Mouse (Mus musculus) embryonic fibroblast, embryonic 13.5 days (primary cell): ENCODE results near the gene Sync. TPM values are rescaled to one million over a fixed set of nuclear protein-coding genes. Genes with fewer than 3 reads are reported as not detected.

Experiments
- H3K27ac ChIP-seq: 2 replicates; pipeline ENCODE4 v1.5.1; 2012; ENCODE audit warnings: low read length, control low read depth, inconsistent platforms; ENCODE audit not compliant: insufficient read depth
- H3K4me1 ChIP-seq: 2 replicates; pipeline ENCODE4 v1.6.1; 2011; ENCODE audit warnings: low read length; ENCODE audit not compliant: control insufficient read depth, insufficient read depth
- H3K4me3 ChIP-seq: 2 replicates; pipeline ENCODE4 v1.5.1; 2011; ENCODE audit warnings: mild to moderate bottlenecking, control low read depth, low read length; ENCODE audit not compliant: insufficient read depth
- CTCF ChIP-seq: IDR thresholded peaks from 2 replicates; pipeline ENCODE4 v1.5.1; 2011; ENCODE audit warnings: mild to moderate bottlenecking, control low read depth, low read length, moderate library complexity, borderline replicate concordance; ENCODE audit not compliant: insufficient read depth
- POLR2A ChIP-seq: IDR thresholded peaks from 2 replicates; pipeline ENCODE4 v1.6.1; 2011; ENCODE audit warnings: low read depth, mild to moderate bottlenecking, control low read depth, low read length, moderate library complexity
- polyA plus RNA-seq: library from polyadenylated mRNA; stranded (reverse); fragments of >200 nt; gene quantifications from 2 replicates; pipeline ENCODE4 v1.2.4, GENCODE M21; 2011; ENCODE audit warnings: low read depth; ENCODE audit not compliant: missing spikeins, insufficient read length

Gene Sync
- polyA plus RNA-seq, 1 experiment, result 9.4 TPM

- H3K4me3 ChIP-seq, result no peak overlapping the region
- no peak overlapping the region for H3K27ac ChIP-seq
- H3K4me1 ChIP-seq, result no peaks in the 10 kb centered on the region
- no peak for TF ChIP-seq CTCF
- TF ChIP-seq POLR2A, result no peak
These were observed 66.8 kb downstream of the Sync start for GRCm38 (mm10) chr4:129354236-129354635.

GRCm38 (mm10) chr4:129357613-129358163 lies 70.3 kb downstream of the Sync start:
- TF ChIP-seq CTCF (no peak), POLR2A (no peak)
- H3K27ac ChIP-seq, result no peak overlapping the region
- H3K4me3 ChIP-seq, result no peak overlapping the region
- H3K4me1 ChIP-seq, result no peaks in the 10 kb centered on the region

Other genes with a start within 250 kb of the Sync start
- 49.7 and 62.6 TPM in 2 replicates for gene Rnf19b, start 229.3 kb upstream of the Sync start, polyA plus RNA-seq
- gene Tmem54, start 182.1 kb upstream of the Sync start, polyA plus RNA-seq, result not detected in 2 replicates
- gene Hpca, start 165.6 kb upstream of the Sync start, polyA plus RNA-seq, result not detected in 2 replicates
- 0.53 and 1.1 TPM in 2 replicates for gene Fndc5, start 150.6 kb upstream of the Sync start, polyA plus RNA-seq
- gene S100pbp, start 97.9 kb upstream of the Sync start, polyA plus RNA-seq, result 59.9 and 65.4 TPM in 2 replicates
- 104 and 112 TPM in 2 replicates for gene Yars, start 97.9 kb upstream of the Sync start, polyA plus RNA-seq
- gene C77080, start 26.2 kb upstream of the Sync start, polyA plus RNA-seq, result 7.0 and 11.0 TPM in 2 replicates
- 183 and 229 TPM in 2 replicates for gene Rbbp4, start 47.8 kb downstream of the Sync start, polyA plus RNA-seq
- 91.1 and 110 TPM in 2 replicates for gene Zbtb8os, start 48.1 kb downstream of the Sync start, polyA plus RNA-seq
- 5.0 and 6.9 TPM in 2 replicates for gene Zbtb8a, start 90.5 kb downstream of the Sync start, polyA plus RNA-seq
- not detected in 2 replicates for gene Zbtb8b, start 153.2 kb downstream of the Sync start, polyA plus RNA-seq
- gene Bsdc1, start 174.0 kb downstream of the Sync start, polyA plus RNA-seq, result 23.9 and 35.3 TPM in 2 replicates
- gene Tssk3, start 203.4 kb downstream of the Sync start, polyA plus RNA-seq, result not detected in 2 replicates
- not detected in 2 replicates for gene Fam229a, start 203.6 kb downstream of the Sync start, polyA plus RNA-seq
- gene Marcksl1, start 226.0 kb downstream of the Sync start, polyA plus RNA-seq, result 131 and 157 TPM in 2 replicates